Comparison of ENCODE assay signal across 8 mouse cellular contexts in genomic region chr5:114978888-114979249, GRCm38 (mm10). TPM values are rescaled to one million over a fixed set of nuclear protein-coding genes. Genes with fewer than 3 reads are reported as not detected.
DNase-seq lines count a peak whose midpoint lies in the region; ATAC-seq and TF ChIP-seq lines count a peak whose summit lies in the region.

No protein-coding gene starts in this region.

- TF ChIP-seq POLR2A in lung, adult 2 months (IDR thresholded peaks at IDR 0.05; ENCODE audit: borderline replicate concordance, extremely low read depth, low read depth, low read length), result no peak

- WGBS in lung, adult 2 months, result 4% methylated on average over 6 of the region's 6 CpGs
- WGBS in forebrain, embryonic 11.5 days, result 4% methylated on average over 6 of the region's 6 CpGs
- 4% methylated on average over 6 of the region's 6 CpGs for WGBS in midbrain, embryonic 14.5 days

- no peaks in the 10 kb centered on the region for H3K27me3 ChIP-seq in forebrain, embryonic 11.5 days (ENCODE audit: control insufficient read depth, insufficient read depth, low read length)
- no peaks in the 10 kb centered on the region for H3K27me3 ChIP-seq in midbrain, embryonic 14.5 days (ENCODE audit: control insufficient read depth, insufficient read depth, low read length)

- peaks cover 3% of the 10 kb centered on the region; the same call in 1 of the 2 replicates for H3K4me1 ChIP-seq in lung, adult 2 months (ENCODE audit: control insufficient read depth, insufficient read depth, low read length)
- peaks cover 3% of the 10 kb centered on the region; the same call in 1 of the 2 replicates for H3K4me1 ChIP-seq in forebrain, embryonic 11.5 days (replicated peaks; ENCODE audit: control insufficient read depth, insufficient read depth, low read length)
- peaks cover 7% of the 10 kb centered on the region for H3K4me1 ChIP-seq in midbrain, embryonic 14.5 days (ENCODE audit: control insufficient read depth, insufficient read depth, low read length)

- H3K4me3 ChIP-seq in lung, adult 2 months (replicated peaks; ENCODE audit: extremely low read depth, low read depth, low read length), result no peak overlapping the region
- H3K4me3 ChIP-seq in forebrain, embryonic 11.5 days (ENCODE audit: low read depth, low read length), result peak overlapping the region; percentile 21
- H3K4me3 ChIP-seq in midbrain, embryonic 14.5 days (replicated peaks; ENCODE audit: low read depth, low read length), result no peak overlapping the region

- H3K9me3 ChIP-seq in forebrain, embryonic 11.5 days (ENCODE audit: control insufficient read depth, low read length), result no peaks in the 10 kb centered on the region
- H3K9me3 ChIP-seq in midbrain, embryonic 14.5 days (ENCODE audit: control insufficient read depth, low read length), result no peaks in the 10 kb centered on the region

- no peaks in the 10 kb centered on the region for H3K36me3 ChIP-seq in forebrain, embryonic 11.5 days (ENCODE audit: control insufficient read depth, insufficient read depth, low read length)
- no peaks in the 10 kb centered on the region for H3K36me3 ChIP-seq in midbrain, embryonic 14.5 days (ENCODE audit: control insufficient read depth, insufficient read depth, low read length)

- H3K9ac ChIP-seq in forebrain, embryonic 11.5 days (ENCODE audit: low read length), result no peak overlapping the region; the same call in 1 of the 2 replicates
- H3K9ac ChIP-seq in midbrain, embryonic 14.5 days (replicated peaks; ENCODE audit: low read length), result no peak overlapping the region; the same call in 1 of the 2 replicates

- DNase-seq in lung, adult 2 months, result no peak
- no peak for DNase-seq in lung, postnatal 14 days
- DNase-seq in adipocyte (ENCODE audit: low spot score), result peak; percentile 68
- DNase-seq in forebrain, embryonic 11.5 days (ENCODE audit: low spot score), result no peak
- peak; percentile 37 for DNase-seq in kidney, postnatal 10 days
- peak; percentile 61 for DNase-seq in midbrain, embryonic 14.5 days
- DNase-seq in Muller cell, postnatal 12 days (ENCODE audit: inconsistent ontology term), result no peak
- DNase-seq in adrenal gland, postnatal 14 days, result no peak

- H3K27ac ChIP-seq in forebrain, embryonic 11.5 days (ENCODE audit: low read depth, low read length), result no peak overlapping the region
- H3K27ac ChIP-seq in midbrain, embryonic 14.5 days (replicated peaks; ENCODE audit: low read depth, low read length), result no peak overlapping the region

- TF ChIP-seq CTCF in lung, adult 2 months (IDR thresholded peaks at IDR 0.05; ENCODE audit: insufficient read depth, low read length), result peak; percentile 34; the same call in 1 of the 2 replicates

- H3K4me2 ChIP-seq in forebrain, embryonic 11.5 days (ENCODE audit: low read depth, low read length, severe bottlenecking), result peak overlapping the region; percentile 62
- H3K4me2 ChIP-seq in midbrain, embryonic 14.5 days (ENCODE audit: low read length), result peak overlapping the region; percentile 58

- no peak for ATAC-seq in forebrain, embryonic 11.5 days (replicated peaks; ENCODE audit: low FRiP score)
- ATAC-seq in midbrain, embryonic 14.5 days (ENCODE audit: low FRiP score, low TSS enrichment), result no peak; the same call in 1 of the 2 replicates

RNA-seq across cellular contexts. Expression of gene Hnf1a, which starts 8.0 kb away (rescaled TPM):
- 0.08 TPM in 1 of 2 replicates, not detected in the other for polyA plus RNA-seq in lung, adult 2 months (2012; rRNA removed)
- polyA plus RNA-seq in forebrain, embryonic 11.5 days (2014; fragmentation: Nextera tagmentation; extraction: Ambion mirVana), result not detected in 2 replicates
- not detected in 2 replicates for polyA plus RNA-seq in midbrain, embryonic 14.5 days (2014; fragmentation: Nextera tagmentation; extraction: Ambion mirVana)
- 0.26 and 2.0 TPM in 2 replicates for total RNA-seq in adrenal gland, postnatal 14 days (2021)

RNA-seq across cellular contexts. Expression of gene Sppl3, which starts 32.1 kb away (rescaled TPM):
- polyA plus RNA-seq in lung, adult 2 months (2012; rRNA removed), result 85.1 and 107 TPM in 2 replicates
- 31.7 and 39.5 TPM in 2 replicates for polyA plus RNA-seq in forebrain, embryonic 11.5 days (2014; fragmentation: Nextera tagmentation; extraction: Ambion mirVana)
- 33.1 and 35.5 TPM in 2 replicates for polyA plus RNA-seq in midbrain, embryonic 14.5 days (2014; fragmentation: Nextera tagmentation; extraction: Ambion mirVana)
- 54.8 and 59.2 TPM in 2 replicates for total RNA-seq in adrenal gland, postnatal 14 days (2021)

RNA-seq across cellular contexts. Expression of gene 2210016L21Rik, which starts 36.9 kb away (rescaled TPM):
- polyA plus RNA-seq in lung, adult 2 months (2012; rRNA removed), result 15.9 and 16.6 TPM in 2 replicates
- 49.8 and 51.5 TPM in 2 replicates for polyA plus RNA-seq in forebrain, embryonic 11.5 days (2014; fragmentation: Nextera tagmentation; extraction: Ambion mirVana)
- 92.1 and 113 TPM in 2 replicates for polyA plus RNA-seq in midbrain, embryonic 14.5 days (2014; fragmentation: Nextera tagmentation; extraction: Ambion mirVana)
- 36.2 and 36.3 TPM in 2 replicates for total RNA-seq in adrenal gland, postnatal 14 days (2021)

RNA-seq across cellular contexts. Expression of gene Oasl1, which starts 55.8 kb away (rescaled TPM):
- polyA plus RNA-seq in lung, adult 2 months (2012; rRNA removed), result 2.3 and 2.7 TPM in 2 replicates
- 0.20 TPM in 1 of 2 replicates, not detected in the other for polyA plus RNA-seq in forebrain, embryonic 11.5 days (2014; fragmentation: Nextera tagmentation; extraction: Ambion mirVana)
- polyA plus RNA-seq in midbrain, embryonic 14.5 days (2014; fragmentation: Nextera tagmentation; extraction: Ambion mirVana), result 2.0 TPM in 1 of 2 replicates, not detected in the other
- 0.83 and 1.5 TPM in 2 replicates for total RNA-seq in adrenal gland, postnatal 14 days (2021)

Comparison
In these comparisons a context has a peak if more than half of its experiments do, and no peak if none do; other contexts are left out.
1. DNase-seq: peak in adipocyte (single experiment), kidney, postnatal 10 days (single experiment) and midbrain, embryonic 14.5 days (single experiment); none in lung, adult 2 months (single experiment), lung, postnatal 14 days (single experiment), forebrain, embryonic 11.5 days (single experiment), Muller cell, postnatal 12 days (single experiment) and adrenal gland, postnatal 14 days (single experiment).